Mouse (Mus musculus) heart, embryonic 14.5 days (tissue): ENCODE data around the gene Hyal2. TPM values are rescaled to one million over a fixed set of nuclear protein-coding genes. Genes with fewer than 3 reads are reported as not detected.

ENCODE experiments used
- ATAC-seq: fragments of 200-750 bp; cut with Nextera tagmentation; 2 replicates; pipeline ENCODE4 v1.8.0; 2017; ENCODE audit warnings: low read depth, moderate TSS enrichment; ENCODE audit not compliant: insufficient number of reproducible peaks, insufficient read depth, low FRiP score
- H3K27ac ChIP-seq, 2 experiments: fragments of 200-500 bp in 1 of 2; fragments of 300-500 bp in 1 of 2; sonication (generic) in 1 of 2; replicated peaks in 1 of 2; 2 replicates each; pipeline ENCODE4 v1.5.1; 2012 to 2014; ENCODE audit warnings: low read depth in 2 of 2, low read length in 2 of 2, control low read depth in 1 of 2, mild to moderate bottlenecking in 1 of 2, mixed read lengths in 1 of 2; ENCODE audit not compliant: control insufficient read depth in 1 of 2, insufficient read depth in 1 of 2
- H3K27me3 ChIP-seq: fragments of 300-500 bp; sonication (generic); 2 replicates; pipeline ENCODE4 v1.6.1; 2014; ENCODE audit warnings: mild to moderate bottlenecking, low read length, control low read depth; ENCODE audit not compliant: control insufficient read depth, insufficient read depth
- H3K36me3 ChIP-seq: fragments of 300-500 bp; sonication (generic); 2 replicates; pipeline ENCODE4 v1.6.1; 2014; ENCODE audit warnings: mild to moderate bottlenecking, control low read depth, low read length, mixed read lengths; ENCODE audit not compliant: control insufficient read depth, insufficient read depth
- H3K4me1 ChIP-seq, 2 experiments: fragments of 200-500 bp in 1 of 2; fragments of 300-500 bp in 1 of 2; sonication (generic) in 1 of 2; 2 replicates each; pipeline ENCODE4 v1.6.1; 2012 to 2014; ENCODE audit warnings: low read length in 2 of 2, control low read depth in 1 of 2, mixed read lengths in 1 of 2; ENCODE audit not compliant: control insufficient read depth in 2 of 2, insufficient read depth in 2 of 2
- H3K4me2 ChIP-seq: fragments of 300-500 bp; sonication (generic); 2 replicates; pipeline ENCODE4 v1.6.1; 2014; ENCODE audit warnings: mild to moderate bottlenecking, low read length
- H3K4me3 ChIP-seq, 2 experiments: fragments of 200-500 bp in 1 of 2; fragments of 300-500 bp in 1 of 2; sonication (generic) in 1 of 2; 2 replicates each; pipeline ENCODE4 v1.5.1; 2012 to 2014; ENCODE audit warnings: low read length in 2 of 2, mild to moderate bottlenecking in 2 of 2, control low read depth in 1 of 2, low read depth in 1 of 2, moderate library complexity in 1 of 2; ENCODE audit not compliant: control insufficient read depth in 1 of 2, insufficient read depth in 1 of 2
- H3K9ac ChIP-seq: fragments of 300-500 bp; sonication (generic); 2 replicates; pipeline ENCODE4 v1.6.1; 2014; ENCODE audit warnings: mild to moderate bottlenecking, low read length
- H3K9me3 ChIP-seq: fragments of 300-500 bp; sonication (generic); 2 replicates; pipeline ENCODE4 v1.6.1; 2016; ENCODE audit warnings: low read length, control low read depth; ENCODE audit not compliant: control insufficient read depth
- WGBS: fragments of 180-500 bp; shearing (Covaris S2); extraction: QIAGEN DNeasy Blood & Tissue Kit; methylation state at CpG from one replicate; pipeline ENCODE4 v1.1.7; 2014; 5-methylcytosine and 5-hydroxymethylcytosine counted together
- polyA plus RNA-seq: library from polyadenylated mRNA; unstranded; fragments of >200 nt; fragmentation: Nextera tagmentation; extraction: Ambion mirVana; gene quantifications from 2 replicates; pipeline ENCODE4 v1.2.1, GENCODE M21; 2014

Hyal2 gene
- polyA plus RNA-seq, 1 experiment from 2014 or later = 103 TPM

DNA sequence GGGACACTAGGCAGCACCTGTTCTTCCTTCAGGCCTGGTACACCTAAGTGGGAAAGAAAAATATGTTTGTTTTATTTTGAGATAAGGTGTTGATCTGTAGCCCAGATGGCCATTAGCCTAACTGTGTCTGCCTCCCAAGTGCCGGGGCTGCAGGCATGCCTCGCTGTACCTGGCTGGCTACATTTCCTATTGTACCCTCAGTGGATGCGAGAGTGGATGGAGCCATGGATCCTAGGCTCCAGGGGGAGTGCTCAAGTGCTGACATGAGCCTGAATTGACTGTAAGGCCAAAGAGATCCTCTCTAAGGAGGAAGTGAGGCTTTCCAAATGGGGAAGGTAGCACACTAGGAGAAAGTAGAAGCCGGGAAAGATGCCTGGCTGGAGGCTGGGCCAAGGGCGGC, 19.8 kb upstream of the Hyal2 start:
- 71% methylated on average over 5 of the region's 5 CpGs for WGBS

GRCm38 (mm10) chr9:107548820-107549219, 18.9 kb upstream of the Hyal2 start:
- peaks cover 19% of the 10 kb centered on the region for H3K36me3 ChIP-seq
- H3K4me2 ChIP-seq = no peak overlapping the region
- H3K4me1 ChIP-seq = peaks cover 24 to 39% of the 10 kb centered on the region in 2 experiments
- 83% methylated on average over 10 of the region's 10 CpGs for WGBS
- H3K9ac ChIP-seq = no peak overlapping the region
- no peak for ATAC-seq
- H3K27me3 ChIP-seq = peaks cover 12% of the 10 kb centered on the region
- no peak overlapping the region for H3K4me3 ChIP-seq
- no peak overlapping the region for H3K27ac ChIP-seq
- no peaks in the 10 kb centered on the region for H3K9me3 ChIP-seq

More for the DNA sequence above, 19.8 kb upstream of the Hyal2 start:
- ATAC-seq = no peak
- H3K4me2 ChIP-seq = no peak overlapping the region
- H3K36me3 ChIP-seq = peaks cover 24% of the 10 kb centered on the region
- 0 out of 2 replicates have a peak overlapping the region, but pooled peaks have one; percentile 3 for H3K9ac ChIP-seq
- peaks cover 12% of the 10 kb centered on the region for H3K27me3 ChIP-seq
- H3K4me1 ChIP-seq = peaks cover 17 to 38% of the 10 kb centered on the region in 2 experiments
- H3K27ac ChIP-seq = no peak overlapping the region
- no peak overlapping the region for H3K4me3 ChIP-seq
- no peaks in the 10 kb centered on the region for H3K9me3 ChIP-seq

DNA sequence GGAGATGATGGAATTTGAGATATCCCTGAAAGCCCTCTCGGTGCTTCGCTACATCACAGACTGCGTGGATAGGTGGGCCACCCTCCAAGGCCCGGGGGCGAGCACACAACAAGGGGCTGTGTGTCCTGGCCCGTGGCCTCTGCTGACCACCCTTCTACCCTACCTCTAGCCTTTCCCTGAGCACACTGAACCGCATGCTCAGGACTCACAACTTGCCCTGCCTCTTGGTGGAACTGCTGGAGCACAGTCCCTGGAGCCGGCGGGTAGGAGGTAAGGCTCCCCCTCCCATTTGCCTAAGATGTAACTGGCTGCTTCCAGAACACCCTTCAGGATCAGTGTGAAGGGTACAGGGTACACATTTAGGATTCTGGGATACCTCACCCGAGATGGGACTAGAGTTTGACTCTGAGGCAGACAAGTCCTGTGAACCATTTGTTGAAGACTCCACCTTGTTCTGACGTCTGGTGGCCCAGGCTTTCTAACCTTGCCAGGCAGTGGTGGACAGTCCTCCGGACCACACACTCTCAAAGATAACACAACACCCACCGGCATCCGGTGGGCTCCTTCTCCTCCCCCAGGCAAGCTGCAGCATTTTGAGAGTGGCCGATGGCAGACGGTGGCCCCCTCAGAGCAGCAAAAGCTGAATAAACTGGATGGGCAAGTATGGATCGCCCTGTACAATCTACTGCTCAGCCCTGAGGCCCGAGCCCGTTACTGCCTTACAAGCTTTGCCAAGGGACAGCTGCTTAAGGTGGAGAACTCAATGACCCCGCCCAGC, 18.3 kb upstream of the Hyal2 start:
- peaks cover 24 to 40% of the 10 kb centered on the region in 2 experiments for H3K4me1 ChIP-seq

DNA sequence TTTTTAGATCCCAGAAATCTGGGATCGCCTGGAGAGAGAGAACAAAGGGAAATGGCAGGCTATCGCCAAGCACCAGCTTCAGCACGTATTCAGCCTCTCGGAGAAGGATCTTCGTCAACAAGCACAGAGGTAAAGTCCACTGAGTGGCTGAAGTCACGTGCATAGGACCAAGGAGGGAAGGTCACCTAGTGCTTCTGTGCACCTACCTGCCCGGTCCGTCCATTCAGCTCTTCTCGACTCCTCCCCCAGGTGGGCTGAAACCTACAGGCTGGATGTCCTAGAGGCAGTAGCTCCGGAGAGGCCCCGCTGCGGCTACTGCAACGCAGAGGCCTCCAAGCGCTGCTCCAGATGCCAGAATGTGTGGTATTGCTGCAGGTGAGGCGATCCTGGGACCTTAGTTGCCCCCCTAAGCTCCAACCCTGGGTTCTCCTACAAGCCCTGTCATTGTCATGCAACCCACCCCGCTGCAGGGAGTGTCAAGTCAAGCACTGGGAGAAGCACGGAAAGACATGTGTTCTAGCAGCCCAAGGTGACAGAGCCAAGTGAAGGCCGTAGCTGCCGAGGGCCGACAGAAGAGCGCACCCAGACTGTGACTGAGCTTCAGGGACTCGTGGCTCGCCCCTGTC, 17.1 kb upstream of the Hyal2 start:
- peak overlapping the region; percentile 88 for H3K4me2 ChIP-seq
- H3K4me3 ChIP-seq = peak overlapping the region; percentile 46 to 50; a peak in 3 of 4 replicates
- H3K27ac ChIP-seq = 0 out of 4 replicates have a peak overlapping the region, but pooled peaks of 1 of the 2 experiments have one; percentile 9
- peaks cover 24 to 41% of the 10 kb centered on the region in 2 experiments for H3K4me1 ChIP-seq
- 43% methylated on average over 23 of the region's 23 CpGs for WGBS
- ATAC-seq = no peak
- H3K9me3 ChIP-seq = no peaks in the 10 kb centered on the region
- H3K27me3 ChIP-seq = peaks cover 12% of the 10 kb centered on the region
- peaks cover 1% of the 10 kb centered on the region; the same call in 1 of the 2 replicates for H3K36me3 ChIP-seq
- peak overlapping the region; percentile 79 for H3K9ac ChIP-seq

More for the DNA sequence above, 18.3 kb upstream of the Hyal2 start:
- Histone ChIP-seq H3K27ac (no peak overlapping the region), H3K4me3 (no peak overlapping the region), H3K36me3 (peaks cover 12% of the 10 kb centered on the region), H3K27me3 (peaks cover 12% of the 10 kb centered on the region), H3K9ac (no peak overlapping the region), H3K9me3 (no peaks in the 10 kb centered on the region), H3K4me2 (no peak overlapping the region)
- WGBS = 78% methylated on average over 20 of the region's 20 CpGs
- ATAC-seq = no peak

DNA sequence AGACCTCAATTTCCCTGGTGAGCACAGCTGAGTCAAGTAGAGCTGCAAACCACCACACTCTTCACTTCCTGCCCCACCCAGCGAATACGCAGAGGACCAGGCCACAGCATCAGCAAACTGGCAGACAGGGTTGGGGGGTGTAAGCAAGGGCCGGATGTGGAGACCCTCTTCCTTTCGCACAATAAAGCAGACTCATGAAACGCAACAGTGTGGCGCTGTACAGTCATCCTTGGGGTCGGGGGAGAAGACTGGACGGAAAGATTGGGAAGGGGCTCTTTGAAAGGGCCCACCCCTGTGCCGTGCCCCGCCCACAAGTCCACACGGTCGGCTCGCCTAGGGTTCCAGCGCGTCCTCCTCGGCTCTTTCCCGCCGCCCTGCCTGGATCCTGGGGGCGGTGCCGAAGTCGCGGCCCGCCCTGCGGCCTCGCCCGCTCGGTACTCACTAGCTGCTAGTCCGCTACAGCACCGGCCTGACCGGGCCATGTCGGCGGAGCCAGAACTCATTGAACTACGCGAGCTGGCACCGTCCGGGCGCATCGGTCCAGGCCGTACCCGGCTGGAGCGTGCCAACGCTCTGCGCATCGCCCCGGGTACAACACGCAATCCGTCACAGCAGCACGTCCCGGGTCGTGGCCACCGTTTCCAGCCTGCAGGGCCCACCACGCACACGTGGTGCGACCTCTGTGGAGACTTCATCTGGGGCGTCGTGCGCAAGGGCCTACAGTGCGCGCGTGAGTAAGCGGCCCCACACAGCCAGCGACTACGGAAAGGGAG, 16.4 kb upstream of the Hyal2 start, which contains the start of gene Rassf1:
Gene Rassf1 (plus strand): TSS at position 439 of the 773 bp plus-strand sequence.
- Histone ChIP-seq H3K4me1 (peaks cover 25 to 48% of the 10 kb centered on the region in 2 experiments), H3K4me3 (peak within 1 kb of the TSS; percentile 46 to 50), H3K27me3 (peaks cover 12% of the 10 kb centered on the region)

GRCm38 (mm10) chr9:107551890-107552355, 15.8 kb upstream of the Hyal2 start:
- 16% methylated on average over 8 of the region's 8 CpGs for WGBS
- peak overlapping the region; percentile 46 to 50 for H3K4me3 ChIP-seq
- H3K27me3 ChIP-seq = peaks cover 12% of the 10 kb centered on the region
- peaks cover 6% of the 10 kb centered on the region; the same call in 1 of the 2 replicates for H3K36me3 ChIP-seq
- ATAC-seq = no peak
- peak overlapping the region; percentile 79 for H3K9ac ChIP-seq
- H3K27ac ChIP-seq = peak overlapping the region; percentile 6 to 57; a peak in 2 of 4 replicates
- H3K4me1 ChIP-seq = peaks cover 27 to 48% of the 10 kb centered on the region in 2 experiments
- H3K9me3 ChIP-seq = no peaks in the 10 kb centered on the region
- peak overlapping the region; percentile 88 for H3K4me2 ChIP-seq

More for the DNA sequence above, 16.4 kb upstream of the Hyal2 start, which contains the start of gene Rassf1:
- Histone ChIP-seq H3K4me2 (peak within 1 kb of the TSS; percentile 88), H3K9me3 (no peaks in the 10 kb centered on the region), H3K27ac (peak within 1 kb of the TSS; percentile 9 to 57; a peak in 3 of 4 replicates), H3K9ac (peak within 1 kb of the TSS; percentile 79), H3K36me3 (0 out of 2 replicates have a peak, but pooled peaks cover under 1% of the 10 kb centered on the region)
- 1% methylated on average over 63 of the region's 63 CpGs for WGBS
- peak; percentile 10; the same call in 1 of the 2 replicates for ATAC-seq
